Mouse (Mus musculus) T-cell, adult 66 days (primary cell): Measurements from ENCODE around the gene Slc51b. TPM values are rescaled to one million over a fixed set of nuclear protein-coding genes. Genes with fewer than 3 reads are reported as not detected.

Experiments
- total RNA-seq, 2 experiments: library from RNA; stranded (reverse); gene quantifications; 3 replicates in 1 of 2; 4 replicates in 1 of 2; pipeline ENCODE4 v1.2.4; 2023

Slc51b gene
- total RNA-seq = not detected

GRCm38 (mm10) chr9:65422760-65423501, at the start of gene Slc51b:
TSS of gene Slc51b (minus strand) at chr9:65422955.

DNA sequence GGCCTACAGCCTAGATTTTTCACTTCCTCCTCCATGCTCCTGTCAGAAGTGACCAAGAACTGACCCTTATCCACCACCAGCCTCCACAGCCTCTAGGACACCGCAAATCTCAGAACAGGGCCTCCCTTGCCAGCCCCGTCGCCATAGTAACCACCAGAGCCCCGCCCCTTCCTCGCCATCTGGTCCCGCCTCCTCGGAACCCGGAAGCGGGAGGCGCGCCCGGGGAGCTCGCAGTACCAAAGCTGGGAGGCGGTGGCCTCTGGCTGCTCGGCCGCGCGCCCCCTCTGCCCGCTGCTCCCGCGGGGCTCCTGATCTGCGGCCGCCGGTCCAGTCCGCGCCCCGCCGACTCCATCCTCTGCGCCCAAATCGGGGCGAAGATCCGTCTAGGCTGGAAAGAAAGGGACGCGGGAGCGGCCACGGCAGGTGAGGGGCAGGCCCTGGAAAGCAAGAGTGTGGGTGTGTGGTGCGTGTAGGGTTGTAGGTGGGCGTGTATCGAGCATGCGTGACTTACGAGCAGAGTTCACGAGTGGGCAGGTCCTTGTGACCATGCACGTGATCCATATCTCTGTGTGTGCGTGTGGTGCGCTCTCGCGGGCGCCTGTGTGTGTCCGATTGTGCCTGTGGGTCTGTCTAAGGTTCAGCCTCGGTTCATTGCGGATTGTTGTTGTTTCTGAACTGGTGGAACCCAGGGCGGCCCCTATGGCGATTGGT, 38.1 kb upstream of the Slc51b start, which contains the start of gene Spg21:
Spg21 (plus strand) TSS at position 216 of the 711 bp plus-strand sequence.

DNA sequence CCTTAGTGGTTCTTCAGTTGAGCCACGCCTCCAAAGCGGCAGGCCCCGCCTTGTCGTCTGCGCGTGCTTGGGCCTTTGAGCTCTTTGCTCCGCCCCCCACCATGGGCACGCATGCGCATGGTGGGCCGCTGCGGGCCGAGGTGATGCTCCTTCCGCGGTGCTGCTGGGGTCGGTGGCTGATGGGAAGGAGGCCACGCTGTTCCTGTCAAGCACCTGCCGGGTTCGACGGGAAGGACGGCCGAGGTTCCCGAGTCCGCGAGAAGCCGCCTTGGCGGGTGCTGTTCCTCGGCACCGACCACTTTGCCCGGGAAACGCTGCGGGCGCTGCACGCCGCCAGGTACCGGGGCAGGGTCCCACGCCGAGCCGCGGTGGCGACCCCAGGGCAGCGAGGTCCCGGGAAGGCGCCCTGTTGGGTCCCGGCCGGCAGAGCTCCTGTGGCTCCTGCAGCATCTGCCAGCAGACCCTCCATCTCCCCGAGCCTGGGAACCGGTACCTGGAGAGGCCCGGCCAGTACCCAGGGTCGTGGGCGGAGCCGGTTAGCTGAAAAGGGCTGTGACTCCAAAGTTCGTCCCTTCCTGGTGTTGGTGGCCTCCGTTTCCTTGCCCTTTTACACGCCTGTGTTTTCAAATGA, 13.0 kb upstream of the Slc51b start, which contains the start of gene Mtfmt:
Mtfmt (plus strand) TSS at position 112 of the 631 bp plus-strand sequence.

DNA sequence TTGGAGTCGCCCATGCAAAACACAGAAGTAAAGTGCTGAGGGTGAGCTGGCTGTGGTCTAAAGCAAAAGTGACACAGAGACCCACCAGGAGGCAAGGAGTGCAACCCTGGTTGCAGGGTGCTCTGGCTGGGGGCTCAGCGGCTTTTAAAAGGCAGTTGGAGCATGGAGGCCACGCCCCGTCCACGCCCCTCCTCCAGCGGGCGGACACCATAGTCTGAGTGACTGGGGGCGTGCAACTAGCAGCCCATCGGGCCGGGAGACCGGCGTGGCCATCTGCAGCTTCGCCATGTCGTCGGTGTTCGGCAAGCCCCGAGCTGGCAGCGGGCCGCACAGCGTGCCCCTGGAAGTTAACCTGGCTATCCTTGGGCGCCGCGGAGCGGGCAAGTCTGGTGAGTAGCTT, 24.5 kb downstream of the Slc51b start, which contains the start of gene Rasl12:
Rasl12 (plus strand) TSS at position 228 of the 400 bp plus-strand sequence.

GRCm38 (mm10) chr9:65391613-65391964, 31.2 kb downstream of the Slc51b start, which contains the start of gene Kbtbd13:
TSS of gene Kbtbd13 (minus strand) at chr9:65391652.

Other genes starting within 250 kb of the Slc51b start
- 1 to 10 TPM; 6.1 to 7.0 TPM for gene Parp16, start 227.6 kb downstream of the Slc51b start, total RNA-seq
- not detected for gene Cilp, start 157.8 kb downstream of the Slc51b start, total RNA-seq
- gene Clpx, start 128.7 kb downstream of the Slc51b start, total RNA-seq = 10 to 100 TPM; 27.2 to 31.9 TPM
- 10 to 100 TPM; 19.2 to 22.3 TPM for gene Pdcd7, start 76.9 kb downstream of the Slc51b start, total RNA-seq
- gene Ubap1l, start 61.9 kb downstream of the Slc51b start, total RNA-seq = 1 to 10 TPM; 3.9 to 6.4 TPM
- not detected for gene Kbtbd13, start 31.3 kb downstream of the Slc51b start, total RNA-seq
- under 1 TPM in 1 of 2 experiments, not detected in 1; 0.30 TPM for gene Rasl12, start 24.4 kb downstream of the Slc51b start, total RNA-seq
- 10 to 100 TPM; 26.9 to 29.7 TPM for gene Mtfmt, start 12.8 kb upstream of the Slc51b start, total RNA-seq
- gene Spg21, start 38.0 kb upstream of the Slc51b start, total RNA-seq = 10 to 100 TPM; 53.7 to 55.1 TPM
- gene Ankdd1a, start 97.2 kb upstream of the Slc51b start, total RNA-seq = not detected
- 10 to 100 TPM; 34.1 to 41.2 TPM for gene Plekho2, start 157.1 kb upstream of the Slc51b start, total RNA-seq
- under 1 TPM; 0.71 to 0.76 TPM for gene Pif1, start 164.2 kb upstream of the Slc51b start, total RNA-seq
- gene Rbpms2, start 206.7 kb upstream of the Slc51b start, total RNA-seq = 1 to 10 TPM in 1 of 2 experiments, not detected in 1; 1.5 TPM
- 10 to 100 TPM; 33.9 to 42.6 TPM for gene Oaz2, start 245.0 kb upstream of the Slc51b start, total RNA-seq